Mouse (Mus musculus) layer of hippocampus, postnatal 25 days (tissue): ENCODE data around the gene 1700024P04Rik. TPM values are rescaled to one million over a fixed set of nuclear protein-coding genes. Genes with fewer than 3 reads are reported as not detected.

Experiments
- DNase-seq, 2 experiments: peaks; one replicate each; pipeline ENCODE4 v3.0.0; 2022; ENCODE audit warnings: mixed read lengths in 2 of 2, low spot score in 1 of 2; ENCODE audit errors: extremely low spot score in 1 of 2
- total RNA-seq, 2 experiments: library from RNA; stranded (reverse); gene quantifications; 2 replicates each; pipeline ENCODE4 v1.2.3; 2021

1700024P04Rik gene
- total RNA-seq, 2 experiments from 2014 or later, result not detected

- no peak for DNase-seq
These were observed 16.4 kb downstream of the 1700024P04Rik start for GRCm38 (mm10) chr13:98967942-98968341.

- DNase-seq, result no peak
These were observed 17.8 kb downstream of the 1700024P04Rik start for GRCm38 (mm10) chr13:98966583-98966982.

GRCm38 (mm10) chr13:98963612-98964011 is 20.8 kb downstream of the 1700024P04Rik start:
- DNase-seq, result no peak

GRCm38 (mm10) chr13:98958177-98958576 is 26.2 kb downstream of the 1700024P04Rik start:
- no peak for DNase-seq

- DNase-seq, result no peak
These were observed 28.2 kb downstream of the 1700024P04Rik start for GRCm38 (mm10) chr13:98956209-98956608.

DNA sequence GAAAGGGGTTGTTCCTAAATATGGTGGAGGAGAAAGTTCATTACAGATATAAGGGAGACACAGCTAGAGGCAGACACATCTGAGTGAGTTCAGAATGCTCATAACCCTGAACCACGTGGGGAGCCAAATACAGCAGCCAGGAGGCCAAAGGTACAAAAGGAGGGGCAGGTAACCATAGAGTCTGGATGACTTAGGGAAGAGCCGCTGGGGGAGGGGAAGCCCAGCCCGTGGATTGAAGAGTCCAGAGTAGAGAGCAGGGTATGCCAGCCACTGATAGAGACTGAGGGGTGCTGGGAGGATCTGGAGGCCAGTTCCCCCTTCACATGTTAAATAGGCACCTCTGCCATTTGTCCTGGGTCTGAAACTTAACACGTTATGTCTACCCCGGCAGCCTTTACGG is 28.7 kb downstream of the 1700024P04Rik start:
- DNase-seq, result no peak

- no peak for DNase-seq
These were observed 29.1 kb downstream of the 1700024P04Rik start for GRCm38 (mm10) chr13:98955226-98955625.

DNA sequence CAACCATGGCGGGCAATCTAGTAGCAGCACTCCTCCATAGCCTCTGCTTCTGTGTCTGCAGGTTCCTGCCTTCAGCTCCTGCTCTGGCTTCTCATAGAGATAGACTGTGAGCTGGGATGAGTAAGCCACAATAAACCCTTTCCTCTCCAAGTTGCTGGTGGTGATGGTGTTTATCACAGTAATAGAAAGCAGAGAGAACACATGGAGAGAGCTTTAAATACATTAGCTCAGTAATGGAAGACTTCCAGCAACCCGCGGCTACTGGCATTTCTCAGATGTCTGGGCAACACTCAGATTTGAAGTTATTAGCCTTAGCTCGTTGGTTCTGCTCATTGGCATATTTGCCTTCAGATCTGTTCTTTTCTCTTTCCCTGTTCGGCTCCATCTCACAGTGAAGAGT is 30.5 kb downstream of the 1700024P04Rik start:
- DNase-seq, result no peak

GRCm38 (mm10) chr13:98951951-98952350 is 32.4 kb downstream of the 1700024P04Rik start:
- DNase-seq, result no peak

DNA sequence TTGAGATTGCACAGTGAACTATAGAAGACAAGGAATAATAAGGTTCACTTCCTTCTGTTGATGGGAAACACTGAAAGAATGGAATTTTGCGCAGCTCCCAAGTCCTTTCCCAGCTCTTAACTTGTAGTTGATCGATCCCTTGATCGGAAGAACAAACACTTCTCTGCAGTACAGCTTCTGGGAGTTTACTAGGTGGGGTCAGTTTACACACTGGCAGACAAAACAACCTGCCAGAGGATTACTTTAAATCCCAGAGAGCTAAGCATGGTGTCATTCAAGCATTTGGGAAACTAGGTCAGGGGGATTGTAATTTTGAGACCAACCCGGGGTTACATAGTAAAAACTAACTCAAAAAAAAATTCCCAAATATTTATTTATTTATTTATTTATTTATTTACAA is 36.2 kb downstream of the 1700024P04Rik start:
- no peak for DNase-seq

DNA sequence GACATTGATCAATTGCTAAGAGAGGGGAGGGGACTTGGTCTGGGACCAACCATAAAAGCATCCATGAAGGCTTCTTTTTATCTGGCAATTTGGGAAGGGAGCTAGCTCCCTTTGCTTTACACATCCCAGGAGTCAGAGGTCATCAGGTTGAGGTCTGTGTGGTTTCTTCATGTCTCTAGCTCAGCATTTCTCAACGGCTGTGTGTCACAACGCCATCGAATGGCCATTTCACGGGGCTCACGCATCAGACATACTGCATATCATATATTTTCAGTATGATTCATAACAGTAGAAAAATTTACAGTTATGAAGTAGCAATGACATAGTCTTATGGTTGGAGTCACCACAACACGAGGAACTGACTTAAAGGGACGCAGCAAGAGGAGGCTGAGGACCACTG is 37.9 kb downstream of the 1700024P04Rik start:
- DNase-seq, result no peak

GRCm38 (mm10) chr13:98945908-98946307 is 38.5 kb downstream of the 1700024P04Rik start:
- no peak for DNase-seq

DNA sequence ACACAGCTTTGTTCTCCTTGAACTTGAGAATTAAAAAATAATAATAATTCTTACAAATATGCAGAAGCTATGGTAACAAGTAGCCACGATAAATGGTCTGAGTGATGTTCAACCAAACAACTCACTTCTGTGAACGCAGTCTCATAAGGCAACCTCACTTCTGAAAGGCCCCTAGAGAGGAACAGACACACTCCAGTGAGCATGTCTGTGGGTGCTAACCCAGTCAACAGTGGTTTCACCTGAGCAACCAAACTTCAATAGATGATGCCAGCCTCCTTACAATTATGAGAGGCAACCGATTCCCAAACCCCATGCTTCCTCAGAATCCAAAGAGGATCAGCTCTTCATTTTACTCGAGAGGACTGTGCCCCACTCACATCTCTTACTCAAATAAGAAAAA is 39.0 kb downstream of the 1700024P04Rik start:
- no peak for DNase-seq

GRCm38 (mm10) chr13:98944620-98945081 is 39.7 kb downstream of the 1700024P04Rik start:
- no peak for DNase-seq

DNA sequence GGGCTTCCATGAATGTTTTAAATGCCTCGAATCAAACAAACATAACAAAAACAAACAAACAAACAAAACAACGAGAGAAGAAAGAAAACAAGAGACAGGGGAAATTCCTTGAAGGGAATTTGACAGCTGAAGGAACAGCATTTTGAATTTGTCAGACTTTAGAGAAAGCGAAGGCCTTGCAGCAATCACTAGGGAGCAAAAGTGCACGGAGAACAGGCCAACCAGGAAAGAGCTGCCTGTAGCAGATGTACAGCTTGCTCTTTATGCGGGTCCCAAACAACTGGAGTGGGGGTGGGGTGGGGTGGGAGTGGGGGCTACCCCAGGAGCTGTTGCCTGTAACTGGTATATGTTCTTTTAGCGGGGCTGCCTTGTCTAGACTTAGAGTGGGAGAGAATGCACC is 42.0 kb downstream of the 1700024P04Rik start:
- no peak for DNase-seq

GRCm38 (mm10) chr13:98941829-98942343 is 42.5 kb downstream of the 1700024P04Rik start:
- DNase-seq, result no peak

DNA sequence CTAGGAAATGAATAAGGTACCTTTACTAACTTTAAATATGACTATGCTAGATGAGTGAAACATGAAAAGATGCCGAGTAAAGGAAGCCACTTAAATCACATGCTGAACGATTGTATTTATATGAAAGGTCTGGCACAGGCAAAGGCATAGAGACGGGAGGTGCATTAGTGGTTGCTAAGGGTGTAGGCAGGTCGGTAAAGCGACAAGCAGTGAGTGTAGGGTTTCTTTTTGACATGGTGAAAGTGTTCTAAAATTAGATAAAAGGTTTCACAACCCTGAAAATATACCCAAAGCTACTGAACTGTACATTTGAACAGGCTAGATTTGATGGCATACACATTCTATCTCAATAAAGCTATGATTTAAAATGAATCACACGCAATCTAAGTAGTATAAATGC is 47.3 kb downstream of the 1700024P04Rik start:
- no peak for DNase-seq

Other genes with a start within 250 kb of the 1700024P04Rik start
- 10 to 100 TPM; 33.7 to 39.7 TPM for gene Fcho2, start 169.1 kb downstream of the 1700024P04Rik start, total RNA-seq
- gene Tnpo1, start 58.2 kb downstream of the 1700024P04Rik start, total RNA-seq, result 10 to 100 TPM; 54.3 to 64.1 TPM
- 1 to 10 TPM; 2.8 to 3.9 TPM for gene Zfp366, start 200.3 kb upstream of the 1700024P04Rik start, total RNA-seq